Mouse (Mus musculus): ENCODE data around the gene Ifitm5. TPM values are rescaled to one million over a fixed set of nuclear protein-coding genes. Genes with fewer than 3 reads are reported as not detected.

The Ifitm5 gene
- polyA plus RNA-seq, 1 experiment, result 0.81 TPM

DNA sequence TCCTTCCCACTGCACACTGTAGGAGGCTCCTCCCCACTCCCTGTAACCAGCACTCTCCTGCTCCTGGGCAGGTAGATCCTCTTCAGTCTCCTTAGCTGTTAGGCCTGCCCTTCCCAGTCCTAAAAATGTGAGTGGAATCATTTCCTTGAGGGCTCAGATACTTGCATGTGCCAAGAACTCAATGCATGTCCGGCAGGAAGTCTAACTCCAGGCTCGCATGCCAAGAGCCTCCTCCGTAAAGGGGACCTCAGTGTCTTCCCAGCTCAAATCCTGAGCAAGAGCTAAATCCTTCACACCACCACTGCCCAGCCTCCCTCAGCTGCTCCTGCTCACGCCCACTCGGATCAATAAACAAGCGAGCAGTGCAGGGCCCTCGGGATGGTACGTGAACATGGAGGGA is 960 bp upstream of the Ifitm5 start:
- Histone ChIP-seq H3K4me3 (ENCODE audit: control insufficient read depth, insufficient read depth, low read length) (no peak overlapping the region), H3K4me1 (replicated peaks; ENCODE audit: control insufficient read depth, insufficient read depth, low read length) (peaks cover 31% of the 10 kb centered on the region), H3K27ac (ENCODE audit: control insufficient read depth, insufficient read depth, low read length) (no peak overlapping the region), H3K27me3 (ENCODE audit: control insufficient read depth, insufficient read depth, low read length) (no peaks in the 10 kb centered on the region), H3K36me3 (ENCODE audit: control insufficient read depth, insufficient read depth, low read length) (no peaks in the 10 kb centered on the region)
- TF ChIP-seq POLR2A (IDR thresholded peaks at IDR 0.05; ENCODE audit: control insufficient read depth, extremely low read depth, insufficient read depth, low read length, poor library complexity) (no peak), CTCF (IDR thresholded peaks at IDR 0.05; ENCODE audit: borderline replicate concordance, control insufficient read depth, extremely low read depth, insufficient read depth, low read length, poor library complexity) (no peak)
- DNase-seq, result no peak
- 96% methylated on average over 8 of the region's 8 CpGs for WGBS

DNA sequence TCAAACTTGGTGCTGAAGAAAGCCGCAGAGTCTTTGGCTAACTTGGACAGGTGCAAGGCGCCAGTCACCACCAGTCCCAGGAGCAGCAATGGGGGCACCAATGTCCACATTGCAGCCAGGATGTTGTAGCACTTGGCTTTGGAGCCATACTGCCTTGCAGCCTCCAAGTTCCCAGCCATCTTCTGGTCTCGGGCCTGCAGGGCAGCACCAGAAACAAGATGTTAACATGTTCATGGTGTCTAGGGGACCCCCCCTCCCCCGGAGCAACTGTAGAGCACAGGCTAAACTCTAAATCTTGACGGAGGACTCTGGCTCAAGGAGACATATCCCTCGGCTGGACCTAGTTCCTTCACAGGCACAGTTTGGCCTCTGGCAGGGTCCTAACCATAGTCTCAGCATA is 836 bp downstream of the Ifitm5 start:
- TF ChIP-seq CTCF (IDR thresholded peaks at IDR 0.05; ENCODE audit: borderline replicate concordance, control insufficient read depth, extremely low read depth, insufficient read depth, low read length, poor library complexity) (no peak), POLR2A (IDR thresholded peaks at IDR 0.05; ENCODE audit: control insufficient read depth, extremely low read depth, insufficient read depth, low read length, poor library complexity) (no peak)
- WGBS, result 96% methylated on average over 6 of the region's 6 CpGs
- Histone ChIP-seq H3K36me3 (ENCODE audit: control insufficient read depth, insufficient read depth, low read length) (no peaks in the 10 kb centered on the region), H3K4me3 (ENCODE audit: control insufficient read depth, insufficient read depth, low read length) (no peak overlapping the region), H3K4me1 (replicated peaks; ENCODE audit: control insufficient read depth, insufficient read depth, low read length) (peaks cover 24% of the 10 kb centered on the region), H3K27me3 (ENCODE audit: control insufficient read depth, insufficient read depth, low read length) (no peaks in the 10 kb centered on the region), H3K27ac (ENCODE audit: control insufficient read depth, insufficient read depth, low read length) (no peak overlapping the region)
- DNase-seq, result no peak

DNA sequence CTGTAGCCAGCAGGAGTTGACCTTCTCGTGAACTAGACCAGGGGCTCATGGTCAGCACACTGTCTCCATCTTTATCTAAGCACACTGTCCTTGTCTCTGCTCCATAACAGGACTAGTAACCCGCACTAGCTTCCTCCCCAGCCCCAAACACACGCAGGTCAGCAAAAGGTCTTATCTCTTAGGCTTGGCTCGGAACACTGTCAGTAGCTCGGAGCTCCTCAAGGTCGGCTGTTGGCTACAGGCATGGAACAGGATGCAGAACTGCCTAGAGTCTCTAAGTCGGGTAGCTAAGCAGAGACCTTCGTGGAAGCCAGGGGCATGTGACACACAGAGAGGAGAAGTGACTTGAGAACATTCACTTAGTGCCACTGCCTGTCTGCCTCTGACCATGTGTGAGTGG is 1.9 kb downstream of the Ifitm5 start:
- no peak overlapping the region for H3K27ac ChIP-seq (ENCODE audit: control insufficient read depth, insufficient read depth, low read length)
- TF ChIP-seq POLR2A (IDR thresholded peaks at IDR 0.05; ENCODE audit: control insufficient read depth, extremely low read depth, insufficient read depth, low read length, poor library complexity), result no peak
- TF ChIP-seq CTCF (IDR thresholded peaks at IDR 0.05; ENCODE audit: borderline replicate concordance, control insufficient read depth, extremely low read depth, insufficient read depth, low read length, poor library complexity), result no peak
- peaks cover 21% of the 10 kb centered on the region for H3K4me1 ChIP-seq (replicated peaks; ENCODE audit: control insufficient read depth, insufficient read depth, low read length)
- no peak for DNase-seq
- no peaks in the 10 kb centered on the region for H3K27me3 ChIP-seq (ENCODE audit: control insufficient read depth, insufficient read depth, low read length)
- WGBS, result 88% methylated on average over 8 of the region's 8 CpGs
- no peaks in the 10 kb centered on the region for H3K36me3 ChIP-seq (ENCODE audit: control insufficient read depth, insufficient read depth, low read length)
- H3K4me3 ChIP-seq (ENCODE audit: control insufficient read depth, insufficient read depth, low read length), result no peak overlapping the region

DNA sequence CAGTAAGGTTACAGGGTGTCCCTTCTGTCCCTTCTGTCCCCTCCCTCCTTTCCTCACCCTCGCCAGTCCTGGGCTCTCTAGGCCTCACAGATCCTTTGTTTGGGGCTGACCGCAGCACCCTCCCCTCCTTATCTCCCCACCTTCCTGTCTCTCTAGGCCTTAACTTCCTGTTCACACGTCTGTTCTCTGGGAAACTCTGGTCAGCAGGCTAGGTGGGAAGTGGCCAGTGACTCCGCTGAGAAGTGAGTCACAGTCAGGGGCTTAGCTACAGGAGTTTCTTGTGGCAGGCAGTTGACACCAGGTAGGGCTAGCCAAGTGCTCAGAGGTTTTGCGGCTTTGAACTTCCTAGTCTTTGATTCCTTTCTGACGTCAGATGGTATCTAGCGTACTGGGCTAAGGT is 3.1 kb downstream of the Ifitm5 start:
- 9% methylated on average over 7 of the region's 7 CpGs for WGBS
- TF ChIP-seq CTCF (IDR thresholded peaks at IDR 0.05; ENCODE audit: borderline replicate concordance, control insufficient read depth, extremely low read depth, insufficient read depth, low read length, poor library complexity) (no peak), POLR2A (IDR thresholded peaks at IDR 0.05; ENCODE audit: control insufficient read depth, extremely low read depth, insufficient read depth, low read length, poor library complexity) (no peak)
- no peaks in the 10 kb centered on the region for H3K36me3 ChIP-seq (ENCODE audit: control insufficient read depth, insufficient read depth, low read length)
- peaks cover 31% of the 10 kb centered on the region for H3K4me1 ChIP-seq (replicated peaks; ENCODE audit: control insufficient read depth, insufficient read depth, low read length)
- no peaks in the 10 kb centered on the region for H3K27me3 ChIP-seq (ENCODE audit: control insufficient read depth, insufficient read depth, low read length)
- no peak for DNase-seq
- H3K27ac ChIP-seq (ENCODE audit: control insufficient read depth, insufficient read depth, low read length), result no peak overlapping the region
- H3K4me3 ChIP-seq (ENCODE audit: control insufficient read depth, insufficient read depth, low read length), result no peak overlapping the region

DNA sequence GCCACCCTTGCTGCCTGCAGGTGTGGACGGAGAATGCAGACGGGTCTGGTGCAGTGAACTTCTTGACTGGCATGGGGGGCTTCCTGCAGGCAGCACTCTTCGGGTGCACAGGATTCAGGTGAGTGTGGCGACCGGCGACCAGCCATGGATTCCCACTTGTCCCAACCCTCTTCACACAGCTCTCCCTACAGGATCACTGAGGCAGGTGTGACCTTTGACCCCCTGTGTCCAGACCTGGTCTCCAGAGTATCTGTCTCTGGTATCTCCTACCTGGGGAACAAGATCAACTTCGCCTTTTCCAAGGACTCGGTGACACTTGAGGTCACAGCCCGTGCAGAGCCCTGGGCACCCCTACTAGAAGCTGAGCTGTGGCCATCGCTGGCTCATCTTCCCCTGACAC is 3.8 kb downstream of the Ifitm5 start:
- Histone ChIP-seq H3K4me1 (replicated peaks; ENCODE audit: control insufficient read depth, insufficient read depth, low read length) (peaks cover 33% of the 10 kb centered on the region), H3K4me3 (ENCODE audit: control insufficient read depth, insufficient read depth, low read length) (no peak overlapping the region), H3K27ac (ENCODE audit: control insufficient read depth, insufficient read depth, low read length) (no peak overlapping the region), H3K27me3 (ENCODE audit: control insufficient read depth, insufficient read depth, low read length) (no peaks in the 10 kb centered on the region), H3K36me3 (ENCODE audit: control insufficient read depth, insufficient read depth, low read length) (no peaks in the 10 kb centered on the region)
- TF ChIP-seq CTCF (IDR thresholded peaks at IDR 0.05; ENCODE audit: borderline replicate concordance, control insufficient read depth, extremely low read depth, insufficient read depth, low read length, poor library complexity), result no peak
- DNase-seq, result no peak
- 91% methylated on average over 10 of the region's 10 CpGs for WGBS

DNA sequence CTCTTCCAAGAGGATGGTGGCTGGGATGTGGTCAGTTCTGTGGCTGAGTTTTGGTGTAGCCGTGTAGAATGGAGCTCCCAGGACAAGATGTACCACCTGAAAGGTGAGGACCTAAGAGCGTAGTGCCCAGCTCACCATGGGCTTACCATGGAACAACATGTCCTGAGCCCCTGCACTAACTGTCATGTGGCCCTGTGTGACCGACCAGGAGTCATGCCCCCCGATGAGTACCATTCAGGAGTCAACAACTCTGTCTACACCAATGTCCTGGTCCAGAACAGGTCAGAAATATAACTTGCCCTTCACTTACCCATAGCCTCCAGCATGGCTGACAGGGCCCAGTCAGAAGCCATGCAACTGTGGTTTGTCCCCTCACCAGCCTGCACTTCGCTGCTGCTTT is 4.8 kb downstream of the Ifitm5 start:
- TF ChIP-seq POLR2A (IDR thresholded peaks at IDR 0.05; ENCODE audit: control insufficient read depth, extremely low read depth, insufficient read depth, low read length, poor library complexity) (no peak), CTCF (IDR thresholded peaks at IDR 0.05; ENCODE audit: borderline replicate concordance, control insufficient read depth, extremely low read depth, insufficient read depth, low read length, poor library complexity) (no peak)
- WGBS, result 97% methylated on average over 5 of the region's 5 CpGs

DNA sequence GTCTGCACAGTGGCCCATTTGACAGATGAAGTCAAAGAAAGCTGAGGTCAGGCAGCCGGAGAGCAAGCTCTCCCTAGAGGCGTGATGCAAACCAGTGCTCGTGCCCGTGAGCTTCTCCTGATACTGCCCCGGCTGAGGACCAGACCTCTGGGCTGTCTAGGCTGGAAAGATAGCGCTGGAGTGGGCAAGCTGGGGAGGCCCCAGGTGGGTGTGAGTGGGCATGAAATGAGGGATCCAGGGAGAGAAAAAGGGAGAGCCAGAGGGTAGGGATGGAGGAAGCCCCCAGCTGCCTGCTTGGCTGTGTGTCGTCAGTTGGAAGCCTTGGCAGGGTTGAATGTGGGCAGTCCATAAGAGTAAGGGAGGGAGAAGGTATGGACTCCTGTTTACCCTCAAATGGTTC is 5.9 kb downstream of the Ifitm5 start:
- Histone ChIP-seq H3K36me3 (ENCODE audit: control insufficient read depth, insufficient read depth, low read length) (no peaks in the 10 kb centered on the region), H3K27me3 (ENCODE audit: control insufficient read depth, insufficient read depth, low read length) (no peaks in the 10 kb centered on the region), H3K27ac (ENCODE audit: control insufficient read depth, insufficient read depth, low read length) (no peak overlapping the region), H3K4me1 (replicated peaks; ENCODE audit: control insufficient read depth, insufficient read depth, low read length) (peaks cover 33% of the 10 kb centered on the region), H3K4me3 (ENCODE audit: control insufficient read depth, insufficient read depth, low read length) (no peak overlapping the region)
- TF ChIP-seq CTCF (IDR thresholded peaks at IDR 0.05; ENCODE audit: borderline replicate concordance, control insufficient read depth, extremely low read depth, insufficient read depth, low read length, poor library complexity) (no peak), POLR2A (IDR thresholded peaks at IDR 0.05; ENCODE audit: control insufficient read depth, extremely low read depth, insufficient read depth, low read length, poor library complexity) (no peak)
- 94% methylated on average over 7 of the region's 7 CpGs for WGBS
- DNase-seq, result no peak

More for the DNA sequence above, 4.8 kb downstream of the Ifitm5 start:
- Histone ChIP-seq H3K27me3 (ENCODE audit: control insufficient read depth, insufficient read depth, low read length) (no peaks in the 10 kb centered on the region), H3K36me3 (ENCODE audit: control insufficient read depth, insufficient read depth, low read length) (no peaks in the 10 kb centered on the region), H3K4me1 (replicated peaks; ENCODE audit: control insufficient read depth, insufficient read depth, low read length) (peaks cover 33% of the 10 kb centered on the region), H3K4me3 (ENCODE audit: control insufficient read depth, insufficient read depth, low read length) (no peak overlapping the region), H3K27ac (ENCODE audit: control insufficient read depth, insufficient read depth, low read length) (no peak overlapping the region)
- DNase-seq, result no peak
